Mouse (Mus musculus) limb, embryonic 11.5 days (tissue): ENCODE results near the gene Syt7. TPM values are rescaled to one million over a fixed set of nuclear protein-coding genes. Genes with fewer than 3 reads are reported as not detected.

Experiments used
- ATAC-seq: fragments of 200-750 bp; cut with Nextera tagmentation; 2 replicates; pipeline ENCODE4 v1.8.0; 2017; ENCODE audit warnings: low read depth; ENCODE audit not compliant: insufficient number of reproducible peaks, low FRiP score, low TSS enrichment
- DNase-seq: peaks from one replicate; pipeline ENCODE4 v3.0.0-alpha.2; 2015; ENCODE audit warnings: low spot score
- H3K27ac ChIP-seq: fragments of 300-500 bp; sonication (generic); replicated peaks from 2 replicates; pipeline ENCODE4 v1.5.1; 2014; ENCODE audit warnings: low read depth, mild to moderate bottlenecking, low read length
- H3K27me3 ChIP-seq: fragments of 300-500 bp; sonication (generic); 2 replicates; pipeline ENCODE4 v1.6.1; 2014; ENCODE audit warnings: mild to moderate bottlenecking, low read length, mixed read lengths; ENCODE audit not compliant: control insufficient read depth, insufficient read depth
- H3K36me3 ChIP-seq: fragments of 300-500 bp; sonication (generic); 2 replicates; pipeline ENCODE4 v1.6.1; 2014; ENCODE audit warnings: mild to moderate bottlenecking, low read length, moderate library complexity, mixed read lengths; ENCODE audit not compliant: control insufficient read depth, insufficient read depth
- H3K4me1 ChIP-seq: fragments of 300-500 bp; sonication (generic); 2 replicates; pipeline ENCODE4 v1.6.1; 2014; ENCODE audit warnings: low read length, mixed read lengths; ENCODE audit not compliant: control insufficient read depth, insufficient read depth
- H3K4me2 ChIP-seq: fragments of 300-500 bp; sonication (generic); 2 replicates; pipeline ENCODE4 v1.6.1; 2014; ENCODE audit warnings: low read depth, mild to moderate bottlenecking, moderate library complexity; ENCODE audit not compliant: severe bottlenecking
- H3K4me3 ChIP-seq: fragments of 300-500 bp; sonication (generic); 2 replicates; pipeline ENCODE4 v1.5.1; 2014; ENCODE audit warnings: low read depth, low read length
- H3K9ac ChIP-seq: fragments of 300-500 bp; sonication (generic); 2 replicates; pipeline ENCODE4 v1.6.1; 2014; ENCODE audit warnings: mild to moderate bottlenecking, low read length
- H3K9me3 ChIP-seq: fragments of 300-500 bp; sonication (generic); 2 replicates; pipeline ENCODE4 v1.6.1; 2016; ENCODE audit warnings: low read length; ENCODE audit not compliant: control insufficient read depth
- WGBS: fragments of 180-500 bp; shearing (Covaris S2); extraction: QIAGEN DNeasy Blood & Tissue Kit; methylation state at CpG from one replicate; pipeline ENCODE4 v1.1.7; 2014; 5-methylcytosine and 5-hydroxymethylcytosine counted together
- polyA plus RNA-seq: library from polyadenylated mRNA; unstranded; fragments of >200 nt; fragmentation: Nextera tagmentation; extraction: Ambion mirVana; gene quantifications from 2 replicates; pipeline ENCODE4 v1.2.1, GENCODE M21; 2014

Syt7 gene
- polyA plus RNA-seq, 1 experiment from 2014 or later, result 0.45 TPM

DNA sequence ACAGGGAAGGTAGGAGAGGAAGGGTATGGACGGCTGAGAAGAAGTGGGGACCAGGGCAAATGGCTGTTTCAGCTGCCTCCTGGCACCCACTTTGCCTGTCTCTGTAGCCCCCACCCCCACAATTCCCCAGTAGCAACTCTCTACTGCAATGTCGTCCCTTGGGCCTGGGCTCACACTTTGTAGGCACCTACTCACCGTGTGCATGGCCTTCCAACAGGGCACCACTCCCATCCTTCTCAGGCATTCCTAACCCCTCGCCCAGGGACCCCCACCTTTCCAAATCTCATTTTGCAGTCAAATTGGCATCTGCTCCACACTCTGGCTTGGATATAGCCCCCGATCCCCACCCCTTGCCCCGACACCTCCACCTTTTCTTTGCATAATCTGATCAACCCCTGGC, 60.3 kb downstream of the Syt7 start:
- Histone ChIP-seq H3K27ac (no peak overlapping the region), H3K4me3 (no peak overlapping the region), H3K9ac (no peak overlapping the region), H3K4me1 (no peaks in the 10 kb centered on the region), H3K36me3 (no peaks in the 10 kb centered on the region), H3K4me2 (no peak overlapping the region), H3K9me3 (no peaks in the 10 kb centered on the region), H3K27me3 (peaks cover 4% of the 10 kb centered on the region; the same call in 1 of the 2 replicates)
- ATAC-seq (no peak), DNase-seq (no peak)
- 59% methylated on average over 6 of the region's 6 CpGs for WGBS

DNA sequence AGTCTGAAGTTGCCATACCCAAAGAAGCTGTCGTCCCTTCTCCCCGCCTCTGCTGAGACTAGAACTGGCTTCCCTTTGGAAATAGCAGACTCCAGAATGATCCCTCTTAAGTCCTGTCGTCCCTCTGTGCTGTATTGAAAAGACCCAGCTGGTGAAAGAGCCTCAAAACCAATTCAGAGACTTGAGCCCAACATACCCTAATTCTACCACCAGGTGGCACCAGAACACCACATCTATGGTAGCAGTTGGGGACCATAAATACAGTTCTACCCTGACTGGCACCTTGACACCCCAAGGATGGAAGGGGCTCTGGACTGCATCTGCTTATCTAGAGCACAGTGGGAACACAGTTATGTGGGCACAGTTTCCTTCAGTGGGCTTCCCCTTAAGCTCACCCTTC, 60.8 kb downstream of the Syt7 start:
- no peak overlapping the region for H3K4me2 ChIP-seq
- ATAC-seq (peak; percentile 36; the same call in 1 of the 2 replicates), DNase-seq (peak; percentile 83)
- no peak overlapping the region for H3K27ac ChIP-seq
- no peak overlapping the region for H3K4me3 ChIP-seq
- WGBS, result 7% methylated on average over 3 of the region's 3 CpGs
- peaks cover 4% of the 10 kb centered on the region; the same call in 1 of the 2 replicates for H3K27me3 ChIP-seq
- H3K9me3 ChIP-seq, result no peaks in the 10 kb centered on the region
- H3K36me3 ChIP-seq, result no peaks in the 10 kb centered on the region
- H3K9ac ChIP-seq, result no peak overlapping the region
- H3K4me1 ChIP-seq, result no peaks in the 10 kb centered on the region

DNA sequence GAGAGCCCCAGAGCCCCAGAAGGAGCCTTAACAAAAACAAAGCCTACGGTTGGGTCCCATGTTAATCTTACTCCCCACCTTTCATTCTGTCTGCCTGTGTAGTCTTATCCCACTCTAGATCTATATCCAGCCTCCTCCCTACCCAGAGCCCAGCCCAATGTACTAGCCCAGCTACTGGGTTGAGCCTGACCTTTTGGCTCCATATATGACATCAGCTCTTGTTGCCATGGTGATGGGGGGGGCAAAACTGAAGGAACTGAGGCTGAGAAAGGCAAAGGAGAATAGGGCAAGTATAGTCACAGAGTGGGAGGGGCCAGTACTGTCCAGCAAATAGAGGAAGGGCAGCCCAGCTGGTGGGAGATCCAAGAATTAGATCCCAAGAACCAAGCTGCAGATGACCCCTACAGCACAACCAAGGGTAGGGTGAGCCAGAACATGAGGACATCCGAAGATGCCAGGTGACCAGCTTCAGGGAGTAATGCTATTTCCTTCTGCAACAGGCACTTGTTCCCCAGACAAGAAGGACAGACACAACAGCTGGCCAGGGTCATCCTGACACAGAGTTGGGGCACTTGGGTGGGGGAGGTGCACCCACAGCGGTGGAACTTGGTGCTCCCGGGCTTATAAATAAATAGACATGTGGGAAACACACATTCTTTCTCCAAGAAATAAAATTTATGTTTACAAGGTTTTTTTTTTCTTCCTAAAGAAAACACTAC, 66.0 kb downstream of the Syt7 start:
- H3K9me3 ChIP-seq, result no peaks in the 10 kb centered on the region
- no peaks in the 10 kb centered on the region for H3K36me3 ChIP-seq
- DNase-seq, result no peak
- no peaks in the 10 kb centered on the region; the same call in 1 of the 2 replicates for H3K4me1 ChIP-seq
- ATAC-seq, result no peak
- no peak overlapping the region for H3K4me2 ChIP-seq
- no peak overlapping the region for H3K4me3 ChIP-seq
- H3K27ac ChIP-seq, result no peak overlapping the region
- H3K27me3 ChIP-seq, result peaks cover 52% of the 10 kb centered on the region
- H3K9ac ChIP-seq, result no peak overlapping the region
- 79% methylated on average over 4 of the region's 4 CpGs for WGBS

DNA sequence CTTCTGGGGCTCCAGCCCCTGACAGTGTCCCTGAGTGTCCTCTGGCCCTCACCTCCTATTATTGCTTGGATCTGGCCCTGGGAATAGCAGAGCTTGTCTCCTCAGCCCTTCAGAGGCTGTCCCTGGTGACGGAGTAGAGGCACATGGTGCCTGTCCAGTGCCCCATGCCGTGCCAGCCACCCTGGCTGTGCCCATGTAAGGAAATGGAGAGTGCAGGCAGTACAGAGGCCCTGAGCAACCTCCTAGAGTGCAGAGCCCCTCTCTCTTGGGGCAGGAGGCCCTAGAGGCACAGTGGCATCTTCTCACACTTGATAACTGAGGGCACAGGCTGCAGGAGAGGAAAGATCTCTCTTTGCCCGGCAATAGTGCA, 66.5 kb downstream of the Syt7 start:
- DNase-seq (no peak), ATAC-seq (no peak)
- 76% methylated on average over 3 of the region's 3 CpGs for WGBS
- no peaks in the 10 kb centered on the region for H3K9me3 ChIP-seq
- H3K9ac ChIP-seq, result no peak overlapping the region
- H3K27ac ChIP-seq, result no peak overlapping the region
- peaks cover 55% of the 10 kb centered on the region for H3K27me3 ChIP-seq
- H3K4me3 ChIP-seq, result no peak overlapping the region
- no peaks in the 10 kb centered on the region for H3K36me3 ChIP-seq
- H3K4me1 ChIP-seq, result no peaks in the 10 kb centered on the region; the same call in 1 of the 2 replicates
- no peak overlapping the region for H3K4me2 ChIP-seq

DNA sequence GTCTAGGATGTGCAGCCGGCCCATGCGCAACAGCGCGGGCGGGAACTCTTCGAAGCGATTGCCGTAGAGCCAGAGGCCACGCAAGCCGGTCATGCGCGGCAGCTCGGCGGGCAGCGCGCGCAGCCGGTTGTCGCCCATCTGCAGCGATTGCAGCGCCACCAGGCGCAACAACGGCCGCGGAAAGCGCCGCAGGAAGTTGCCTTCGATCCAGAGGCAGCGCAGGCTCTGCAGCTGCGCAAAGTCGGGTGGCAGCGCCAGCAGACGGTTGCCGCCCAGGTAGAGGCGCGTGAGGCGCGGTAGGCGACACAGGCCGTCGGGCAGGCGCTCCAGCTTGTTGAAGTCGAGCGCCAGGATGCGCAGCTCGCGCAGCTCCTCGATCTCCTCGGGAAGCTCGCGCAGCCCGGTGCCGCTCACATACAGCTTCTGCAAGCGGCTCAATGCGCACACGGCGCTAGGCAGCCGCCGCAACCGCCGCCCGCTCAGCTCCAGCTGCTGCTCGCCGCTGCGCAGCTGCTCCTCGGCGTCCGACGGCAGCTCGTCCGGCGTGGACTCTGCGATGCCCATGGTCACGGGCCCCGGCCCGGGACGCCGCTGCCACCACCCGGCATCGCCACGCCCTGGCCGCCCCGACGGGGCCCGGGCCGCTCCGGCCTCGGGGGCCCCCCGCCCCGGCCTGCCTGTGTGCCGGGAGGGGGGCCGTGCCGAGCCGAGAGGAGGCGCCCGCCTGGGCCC, 68.0 kb downstream of the Syt7 start, which contains the start of gene Lrrc10b:
Gene Lrrc10b (minus strand): TSS at position 722 of the 732 bp plus-strand sequence.
- DNase-seq (peak; percentile 76), ATAC-seq (peak; percentile 8)
- no peaks in the 10 kb centered on the region; the same call in 1 of the 2 replicates for H3K4me1 ChIP-seq
- no peaks in the 10 kb centered on the region for H3K36me3 ChIP-seq
- H3K27ac ChIP-seq, result no peak within 1 kb of the TSS
- H3K9ac ChIP-seq, result peak within 1 kb of the TSS; percentile 34; the same call in 1 of the 2 replicates
- under 1% methylated on average over 84 of the region's 96 CpGs for WGBS
- no peaks in the 10 kb centered on the region for H3K9me3 ChIP-seq
- H3K27me3 ChIP-seq, result peaks cover 63% of the 10 kb centered on the region
- peak within 1 kb of the TSS; percentile 89 for H3K4me2 ChIP-seq
- H3K4me3 ChIP-seq, result peak within 1 kb of the TSS; percentile 36

DNA sequence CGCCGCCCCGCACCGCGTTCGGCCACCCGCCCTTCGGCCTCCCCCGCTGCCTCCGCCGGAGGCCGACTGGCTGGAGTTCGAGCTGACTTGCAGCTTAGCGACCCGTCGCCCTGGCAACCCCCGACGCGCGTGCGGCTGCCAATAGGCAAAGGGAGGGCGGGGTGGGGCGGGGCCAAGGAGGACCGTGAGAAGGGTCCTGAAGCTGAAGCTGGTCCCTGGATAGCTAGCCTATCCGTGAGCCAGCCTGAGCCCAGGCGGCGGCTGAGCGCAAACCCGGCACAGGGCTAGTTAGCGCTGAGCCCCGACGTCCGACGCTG, 68.6 kb downstream of the Syt7 start:
- DNase-seq, result peak; percentile 91
- Histone ChIP-seq H3K27ac (no peak overlapping the region), H3K36me3 (no peaks in the 10 kb centered on the region), H3K4me1 (no peaks in the 10 kb centered on the region; the same call in 1 of the 2 replicates), H3K27me3 (peaks cover 63% of the 10 kb centered on the region), H3K9me3 (no peaks in the 10 kb centered on the region), H3K4me2 (peak overlapping the region; percentile 89), H3K9ac (0 out of 2 replicates have a peak overlapping the region, but pooled peaks have one; percentile 34), H3K4me3 (peak overlapping the region; percentile 36)
- under 1% methylated on average over 22 of the region's 34 CpGs for WGBS
- ATAC-seq, result peak; percentile 92

DNA sequence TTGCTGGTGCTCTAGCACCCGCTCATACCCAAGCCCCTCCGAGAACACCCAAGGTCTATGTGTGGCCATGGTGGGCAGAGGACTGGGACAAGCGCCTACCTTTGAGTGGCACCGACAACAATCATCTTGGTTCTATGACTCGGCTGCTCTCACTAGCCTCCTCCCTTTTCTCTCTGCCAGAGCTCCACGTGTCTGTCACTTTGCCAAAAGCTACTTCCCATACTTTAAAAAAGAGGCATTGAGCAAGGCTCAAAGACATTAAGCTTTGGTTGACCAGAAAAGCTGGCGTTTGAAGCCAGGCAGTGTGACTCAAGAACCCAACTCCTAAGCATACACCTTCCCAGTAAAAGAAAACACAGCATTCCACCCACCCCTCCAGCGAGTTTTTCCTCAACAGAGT, 69.2 kb downstream of the Syt7 start:
- Histone ChIP-seq H3K4me3 (no peak overlapping the region), H3K27me3 (peaks cover 63% of the 10 kb centered on the region), H3K4me2 (no peak overlapping the region; the same call in 1 of the 2 replicates), H3K9ac (no peak overlapping the region), H3K27ac (no peak overlapping the region), H3K36me3 (no peaks in the 10 kb centered on the region), H3K9me3 (no peaks in the 10 kb centered on the region), H3K4me1 (no peaks in the 10 kb centered on the region; the same call in 1 of the 2 replicates)
- DNase-seq (no peak), ATAC-seq (no peak)
- 28% methylated on average over 8 of the region's 8 CpGs for WGBS

DNA sequence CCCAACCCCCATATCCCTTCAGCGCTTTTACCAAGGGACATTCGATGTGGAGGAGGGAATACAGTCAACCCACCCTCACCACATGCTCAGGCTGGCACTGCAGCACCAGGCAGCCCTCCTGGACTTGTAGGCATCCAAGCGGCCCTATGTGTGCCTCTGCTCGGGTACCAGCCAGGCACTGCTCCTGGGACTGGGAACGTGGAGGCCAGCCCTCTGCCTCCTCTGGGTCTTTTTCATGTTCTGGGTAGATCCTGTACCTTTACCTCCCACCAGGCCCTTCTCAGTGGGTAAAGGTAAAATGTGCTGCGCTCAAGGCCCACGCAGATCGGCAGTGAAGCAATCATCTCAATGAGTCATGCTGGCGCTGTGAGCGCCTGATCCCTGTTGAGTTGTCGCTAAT, 71.0 kb downstream of the Syt7 start:
- ATAC-seq (no peak), DNase-seq (no peak)
- Histone ChIP-seq H3K9me3 (no peaks in the 10 kb centered on the region), H3K27ac (no peak overlapping the region), H3K4me3 (no peak overlapping the region), H3K4me1 (no peaks in the 10 kb centered on the region; the same call in 1 of the 2 replicates), H3K27me3 (peaks cover 58% of the 10 kb centered on the region), H3K9ac (no peak overlapping the region), H3K4me2 (no peak overlapping the region), H3K36me3 (no peaks in the 10 kb centered on the region)
- 45% methylated on average over 11 of the region's 11 CpGs for WGBS
